Mouse (Mus musculus) kidney, adult 2 months (tissue): ENCODE data around the gene Sugp2.

Experiments used
- CTCF ChIP-seq: fragments of 200-500 bp; conservative IDR thresholded peaks from 2 replicates; pipeline ENCODE4 v1.5.1; 2011; ENCODE audit warnings: low read depth, mild to moderate bottlenecking, control low read depth, low read length, moderate library complexity, mixed read lengths; ENCODE audit not compliant: insufficient read depth, insufficient read length
- POLR2A ChIP-seq: fragments of 200-500 bp; IDR thresholded peaks from one replicate; pipeline ENCODE4 v1.6.1; 2011; ENCODE audit warnings: low read depth, low read length, control low read depth

DNA sequence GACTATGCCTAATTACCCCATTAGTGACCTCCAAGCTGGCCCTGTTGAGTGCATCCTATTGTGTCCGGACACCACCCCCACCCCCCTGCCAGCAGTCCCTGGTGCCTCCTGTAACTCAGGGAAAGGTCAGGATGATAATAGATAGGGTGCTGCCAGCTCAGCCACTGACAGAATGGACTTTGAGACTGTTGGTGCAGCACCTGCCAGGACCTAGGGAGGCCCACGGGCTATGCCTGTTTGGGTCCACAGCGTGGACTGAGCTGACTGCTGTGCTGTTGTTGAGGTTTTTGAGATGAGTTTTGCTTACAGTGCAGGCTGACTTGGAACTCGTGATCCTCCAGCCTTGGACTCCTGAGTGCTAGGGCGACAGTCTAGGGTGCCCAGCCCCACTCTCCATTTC is 40.8 kb upstream of the Sugp2 start:
- TF ChIP-seq CTCF, result no peak
- TF ChIP-seq POLR2A, result no peak
